Mouse (Mus musculus): ENCODE measurements around the gene Hsd17b3. TPM values are rescaled to one million over a fixed set of nuclear protein-coding genes. Genes with fewer than 3 reads are reported as not detected.

Gene Hsd17b3
- total and polyA plus RNA-seq, 3 experiments = not detected

DNA sequence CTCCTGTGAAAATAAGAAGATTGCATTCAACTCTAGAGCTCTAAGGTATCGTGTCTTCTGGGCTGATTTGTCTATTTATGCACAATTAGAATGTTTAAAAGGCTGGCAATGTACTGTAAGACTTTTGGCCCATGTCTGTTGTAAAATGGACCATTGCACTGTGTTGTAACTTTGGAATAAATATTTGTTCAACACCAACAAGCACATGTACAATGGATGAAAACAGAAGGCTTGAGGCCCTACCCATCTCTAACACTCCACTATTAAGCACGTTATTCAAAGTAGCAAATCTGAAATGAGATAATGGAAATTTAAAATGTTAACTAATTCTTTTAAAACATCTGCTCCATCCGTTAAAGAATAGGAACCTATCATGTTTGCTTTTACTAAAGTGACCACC lies 18.1 kb upstream of the Hsd17b3 start:
- H3K4me1 ChIP-seq (ENCODE audit: control insufficient read depth, insufficient read depth, low read length) = no peaks in the 10 kb centered on the region
- DNase-seq = no peak
- H3K4me3 ChIP-seq = no peak overlapping the region
- H3K27me3 ChIP-seq (ENCODE audit: control insufficient read depth, insufficient read depth, low read length) = no peaks in the 10 kb centered on the region
- no peak overlapping the region for H3K27ac ChIP-seq
- no peak overlapping the region for H3K9ac ChIP-seq (ENCODE audit: low read depth, low read length)
- no peak for TF ChIP-seq CTCF (IDR thresholded peaks at IDR 0.05)
- no peak for TF ChIP-seq POLR2A (IDR thresholded peaks at IDR 0.05; ENCODE audit: insufficient read depth, low read depth, low read length)
- TF ChIP-seq EP300 (IDR thresholded peaks at IDR 0.05; ENCODE audit: insufficient read depth, low read depth, low read length) = no peak
- no peaks in the 10 kb centered on the region for H3K36me3 ChIP-seq (ENCODE audit: control insufficient read depth, insufficient read depth, low read length)
- no peaks in the 10 kb centered on the region for H3K79me2 ChIP-seq (replicated peaks; ENCODE audit: control insufficient read depth, insufficient read depth, low read length)
- 62% methylated on average over 3 of the region's 3 CpGs for WGBS
- intact Hi-C loops (cut with DNase I) = no loop called here

DNA sequence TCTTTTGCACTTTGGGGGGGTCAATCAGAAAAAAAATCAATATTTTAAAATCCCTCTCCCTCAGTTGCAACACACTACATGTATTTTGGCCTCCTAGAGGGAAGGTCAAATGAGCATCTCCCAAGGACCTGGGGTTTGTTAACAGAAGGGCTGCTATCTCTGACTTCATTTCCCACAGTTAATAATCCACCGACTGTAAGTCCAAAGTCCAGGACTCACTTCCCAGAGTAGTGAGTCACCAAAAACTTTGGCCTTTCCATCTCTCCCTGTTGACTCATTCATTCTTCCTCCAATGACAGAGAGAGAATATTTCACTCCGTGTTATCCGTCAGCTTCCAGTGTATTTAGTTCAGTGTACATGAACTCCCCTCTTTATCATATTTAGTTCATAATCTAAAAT lies 16.7 kb upstream of the Hsd17b3 start:
- Histone ChIP-seq H3K27ac (no peak overlapping the region), H3K4me1 (ENCODE audit: control insufficient read depth, insufficient read depth, low read length) (no peaks in the 10 kb centered on the region), H3K27me3 (ENCODE audit: control insufficient read depth, insufficient read depth, low read length) (no peaks in the 10 kb centered on the region), H3K79me2 (replicated peaks; ENCODE audit: control insufficient read depth, insufficient read depth, low read length) (no peaks in the 10 kb centered on the region), H3K4me3 (no peak overlapping the region), H3K9ac (ENCODE audit: low read depth, low read length) (no peak overlapping the region), H3K36me3 (ENCODE audit: control insufficient read depth, insufficient read depth, low read length) (no peaks in the 10 kb centered on the region)
- intact Hi-C loops (cut with DNase I) = no loop called here
- TF ChIP-seq POLR2A (IDR thresholded peaks at IDR 0.05; ENCODE audit: insufficient read depth, low read depth, low read length) (no peak), CTCF (IDR thresholded peaks at IDR 0.05) (no peak), EP300 (IDR thresholded peaks at IDR 0.05; ENCODE audit: insufficient read depth, low read depth, low read length) (no peak)
- no peak for DNase-seq
- 58% methylated on average over 3 of the region's 3 CpGs for WGBS

DNA sequence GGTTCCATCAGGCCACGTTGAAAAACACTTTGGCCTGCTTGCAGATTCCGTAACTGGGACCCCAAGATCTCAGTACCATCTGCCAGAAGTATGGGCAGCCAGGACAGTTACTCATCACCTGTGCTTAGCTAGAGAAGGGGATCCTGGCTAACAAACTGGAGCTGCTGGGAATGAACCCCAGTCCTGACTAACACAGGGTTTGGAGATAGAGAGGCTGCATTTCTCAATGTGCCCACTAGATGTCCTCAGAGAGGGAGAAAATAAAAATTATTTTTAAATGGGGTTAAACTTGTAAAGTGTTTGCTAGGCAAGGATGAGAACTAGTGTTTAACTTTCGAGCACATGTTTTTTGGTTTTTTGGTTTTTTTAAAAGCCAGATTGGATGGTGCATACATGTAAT lies 11.2 kb upstream of the Hsd17b3 start:
- TF ChIP-seq POLR2A (IDR thresholded peaks at IDR 0.05; ENCODE audit: insufficient read depth, low read depth, low read length) (no peak), CTCF (IDR thresholded peaks at IDR 0.05) (peak; percentile 96; the same call in 1 of the 2 replicates), EP300 (IDR thresholded peaks at IDR 0.05; ENCODE audit: insufficient read depth, low read depth, low read length) (no peak)
- WGBS = 69% methylated on average over 3 of the region's 3 CpGs
- intact Hi-C loops (cut with DNase I) = loop anchor here (1.0 to 5.0 kb wide), 2 partner anchors 29 to 207 kb away; partner anchors contain the start of gene Slc35d2

DNA sequence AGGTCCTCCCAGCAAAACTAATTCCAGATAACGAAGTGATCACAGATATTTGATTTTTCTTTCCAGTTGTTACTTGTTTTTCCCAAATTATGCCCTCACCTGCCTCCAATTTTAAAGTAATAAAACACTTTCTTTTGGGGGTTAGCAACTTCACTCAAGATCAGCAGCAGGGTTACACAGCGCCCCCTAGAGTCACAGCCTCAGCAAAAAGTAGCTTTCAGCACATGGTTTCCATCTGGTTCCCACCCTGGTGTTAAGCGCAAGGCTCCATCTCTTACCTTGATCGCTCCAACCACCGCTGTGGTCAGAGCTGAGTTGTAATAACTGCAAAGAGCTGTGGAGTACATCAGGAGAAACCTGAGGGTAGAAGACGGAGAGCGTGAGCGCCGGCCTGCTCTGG lies 10.0 kb upstream of the Hsd17b3 start:
- H3K27me3 ChIP-seq (ENCODE audit: control insufficient read depth, insufficient read depth, low read length) = no peaks in the 10 kb centered on the region
- no peaks in the 10 kb centered on the region for H3K36me3 ChIP-seq (ENCODE audit: control insufficient read depth, insufficient read depth, low read length)
- DNase-seq = peak in 1 of 2 experiments; percentile 25
- no peaks in the 10 kb centered on the region for H3K79me2 ChIP-seq (replicated peaks; ENCODE audit: control insufficient read depth, insufficient read depth, low read length)
- no peak overlapping the region for H3K9ac ChIP-seq (ENCODE audit: low read depth, low read length)
- H3K4me3 ChIP-seq = no peak overlapping the region
- 79% methylated on average over 9 of the region's 9 CpGs for WGBS
- TF ChIP-seq EP300 (IDR thresholded peaks at IDR 0.05; ENCODE audit: insufficient read depth, low read depth, low read length) (no peak), CTCF (IDR thresholded peaks at IDR 0.05) (peak; percentile 70), POLR2A (IDR thresholded peaks at IDR 0.05; ENCODE audit: insufficient read depth, low read depth, low read length) (no peak)
- H3K4me1 ChIP-seq (ENCODE audit: control insufficient read depth, insufficient read depth, low read length) = no peaks in the 10 kb centered on the region
- intact Hi-C loops (cut with DNase I) = no loop called here
- no peak overlapping the region for H3K27ac ChIP-seq

More for the DNA sequence above, 11.2 kb upstream of the Hsd17b3 start:
- Histone ChIP-seq H3K27ac (no peak overlapping the region), H3K27me3 (ENCODE audit: control insufficient read depth, insufficient read depth, low read length) (no peaks in the 10 kb centered on the region), H3K4me3 (no peak overlapping the region), H3K4me1 (ENCODE audit: control insufficient read depth, insufficient read depth, low read length) (no peaks in the 10 kb centered on the region), H3K36me3 (ENCODE audit: control insufficient read depth, insufficient read depth, low read length) (no peaks in the 10 kb centered on the region), H3K79me2 (replicated peaks; ENCODE audit: control insufficient read depth, insufficient read depth, low read length) (no peaks in the 10 kb centered on the region), H3K9ac (ENCODE audit: low read depth, low read length) (no peak overlapping the region)
- peak in 1 of 2 experiments; percentile 27 for DNase-seq

DNA sequence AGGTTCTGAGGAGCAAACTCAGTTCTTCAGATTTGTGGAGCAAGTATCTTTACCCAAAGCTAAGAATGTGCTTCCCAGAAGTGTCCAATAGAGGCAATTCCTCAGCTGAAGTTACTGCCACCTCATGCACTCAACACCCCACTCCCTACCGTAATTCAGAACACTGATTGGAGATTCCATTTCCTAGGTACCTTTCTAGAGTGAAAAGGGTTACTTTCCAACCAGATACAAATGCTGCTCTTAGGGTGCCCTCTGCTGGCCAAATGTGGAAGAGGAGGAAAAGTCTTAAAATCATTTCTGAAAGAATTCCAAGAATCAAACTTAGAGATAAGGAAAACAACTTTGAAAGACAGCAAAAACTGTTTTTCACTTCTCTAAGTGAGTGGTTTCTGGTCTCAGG lies 4.3 kb upstream of the Hsd17b3 start:
- intact Hi-C loops (cut with DNase I) = loop anchor here (2.0 kb wide), 1 partner anchor 43 kb away; no protein-coding TSS in a partner anchor
- TF ChIP-seq CTCF (IDR thresholded peaks at IDR 0.05) (no peak; the same call in none of the 2 replicates), POLR2A (IDR thresholded peaks at IDR 0.05; ENCODE audit: insufficient read depth, low read depth, low read length) (no peak), EP300 (IDR thresholded peaks at IDR 0.05; ENCODE audit: insufficient read depth, low read depth, low read length) (no peak)
- H3K4me1 ChIP-seq (ENCODE audit: control insufficient read depth, insufficient read depth, low read length) = no peaks in the 10 kb centered on the region
- H3K27me3 ChIP-seq (ENCODE audit: control insufficient read depth, insufficient read depth, low read length) = peaks cover 2% of the 10 kb centered on the region; the same call in 1 of the 2 replicates
- no peak overlapping the region for H3K27ac ChIP-seq
- no peaks in the 10 kb centered on the region for H3K79me2 ChIP-seq (replicated peaks; ENCODE audit: control insufficient read depth, insufficient read depth, low read length)
- WGBS = 3% methylated on average over 1 of the region's 1 CpGs
- H3K36me3 ChIP-seq (ENCODE audit: control insufficient read depth, insufficient read depth, low read length) = no peaks in the 10 kb centered on the region
- H3K9ac ChIP-seq (ENCODE audit: low read depth, low read length) = no peak overlapping the region
- H3K4me3 ChIP-seq = no peak overlapping the region
- DNase-seq = peak; percentile 18 to 71

DNA sequence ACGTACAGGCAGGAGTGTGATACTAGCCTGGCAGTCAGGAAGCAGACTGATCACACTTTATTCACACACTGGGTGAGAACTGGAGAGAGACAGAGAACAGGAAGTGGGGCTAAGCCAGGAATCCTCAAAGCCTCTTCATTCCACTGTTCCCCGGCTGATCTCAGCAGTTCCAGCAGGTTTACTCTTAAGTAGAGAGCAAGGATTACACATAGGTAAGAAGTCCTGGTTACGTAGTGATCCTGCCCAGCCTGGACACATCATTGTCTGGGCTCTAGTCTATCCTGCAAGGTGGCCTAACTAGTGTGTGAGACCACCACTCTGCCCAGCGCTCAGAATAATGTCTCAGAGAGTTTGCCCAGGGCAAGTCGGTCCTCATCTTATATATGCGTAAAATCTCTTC lies 3.7 kb upstream of the Hsd17b3 start:
- 64% methylated on average over 6 of the region's 6 CpGs for WGBS
- Histone ChIP-seq H3K79me2 (replicated peaks; ENCODE audit: control insufficient read depth, insufficient read depth, low read length) (no peaks in the 10 kb centered on the region), H3K9ac (ENCODE audit: low read depth, low read length) (no peak overlapping the region), H3K4me1 (ENCODE audit: control insufficient read depth, insufficient read depth, low read length) (no peaks in the 10 kb centered on the region), H3K27ac (no peak overlapping the region), H3K36me3 (ENCODE audit: control insufficient read depth, insufficient read depth, low read length) (no peaks in the 10 kb centered on the region), H3K27me3 (ENCODE audit: control insufficient read depth, insufficient read depth, low read length) (peaks cover 2% of the 10 kb centered on the region; the same call in 1 of the 2 replicates), H3K4me3 (no peak overlapping the region)
- intact Hi-C loops (cut with DNase I) = loop anchor here (2.0 kb wide), 1 partner anchor 42 kb away; no protein-coding TSS in a partner anchor
- no peak for DNase-seq
- no peak for TF ChIP-seq EP300 (IDR thresholded peaks at IDR 0.05; ENCODE audit: insufficient read depth, low read depth, low read length)
- TF ChIP-seq POLR2A (IDR thresholded peaks at IDR 0.05; ENCODE audit: insufficient read depth, low read depth, low read length) = no peak
